Mouse (Mus musculus) midbrain, embryonic 15.5 days (tissue): Measurements from ENCODE around the gene Atg13. TPM values are rescaled to one million over a fixed set of nuclear protein-coding genes. Genes with fewer than 3 reads are reported as not detected.

Experiments
- ATAC-seq: fragments of 200-750 bp; cut with Nextera tagmentation; replicated peaks from 2 replicates; pipeline ENCODE4 v1.8.0; 2017; ENCODE audit warnings: moderate TSS enrichment
- H3K27ac ChIP-seq: fragments of 300-500 bp; sonication (generic); 2 replicates; pipeline ENCODE4 v1.5.1; 2015; ENCODE audit warnings: mild to moderate bottlenecking, inconsistent platforms
- H3K27me3 ChIP-seq: fragments of 300-500 bp; sonication (generic); replicated peaks from 2 replicates; pipeline ENCODE4 v1.6.1; 2015; ENCODE audit warnings: inconsistent platforms
- H3K36me3 ChIP-seq: fragments of 300-500 bp; sonication (generic); replicated peaks from 2 replicates; pipeline ENCODE4 v1.6.1; 2015; ENCODE audit warnings: inconsistent platforms
- H3K4me1 ChIP-seq: fragments of 300-500 bp; sonication (generic); 2 replicates; pipeline ENCODE4 v1.6.1; 2015; ENCODE audit warnings: inconsistent platforms
- H3K4me2 ChIP-seq: fragments of 300-500 bp; sonication (generic); 2 replicates; pipeline ENCODE4 v1.6.1; 2015; ENCODE audit warnings: inconsistent platforms, mild to moderate bottlenecking, moderate library complexity
- H3K4me3 ChIP-seq: fragments of 300-500 bp; sonication (generic); 2 replicates; pipeline ENCODE4 v1.5.1; 2015; ENCODE audit warnings: mild to moderate bottlenecking, inconsistent platforms
- H3K9ac ChIP-seq: fragments of 300-500 bp; sonication (generic); 2 replicates; pipeline ENCODE4 v1.6.1; 2015; ENCODE audit warnings: mild to moderate bottlenecking, inconsistent platforms
- H3K9me3 ChIP-seq: fragments of 300-500 bp; sonication (generic); 2 replicates; pipeline ENCODE4 v1.6.1; 2016; ENCODE audit warnings: inconsistent platforms
- WGBS: fragments of 180-500 bp; shearing (Covaris S2); methylation state at CpG from one replicate; pipeline ENCODE4 v1.1.7; 2015; ENCODE audit warnings: mixed read lengths; 5-methylcytosine and 5-hydroxymethylcytosine counted together
- polyA plus RNA-seq: library from polyadenylated mRNA; unstranded; fragments of >200 nt; fragmentation: Nextera tagmentation; extraction: Ambion mirVana; gene quantifications from 2 replicates; pipeline ENCODE4 v1.2.1, GENCODE M21; 2015

The Atg13 gene
- polyA plus RNA-seq, 1 experiment from 2014 or later: 41.1 TPM

GRCm38 (mm10) chr2:91638931-91639330, 71.4 kb downstream of the Atg13 start:
- Histone ChIP-seq H3K4me3 (no peak overlapping the region), H3K9me3 (no peaks in the 10 kb centered on the region), H3K9ac (no peak overlapping the region), H3K27ac (no peak overlapping the region), H3K4me1 (no peaks in the 10 kb centered on the region), H3K4me2 (no peak overlapping the region), H3K36me3 (peaks cover 10% of the 10 kb centered on the region), H3K27me3 (no peaks in the 10 kb centered on the region)
- 86% methylated on average over 6 of the region's 6 CpGs for WGBS
- ATAC-seq: no peak

GRCm38 (mm10) chr2:91636727-91637338, 73.5 kb downstream of the Atg13 start:
- Histone ChIP-seq H3K4me1 (no peaks in the 10 kb centered on the region), H3K4me3 (no peak overlapping the region), H3K36me3 (no peaks in the 10 kb centered on the region), H3K9ac (no peak overlapping the region), H3K27ac (no peak overlapping the region), H3K4me2 (no peak overlapping the region), H3K27me3 (no peaks in the 10 kb centered on the region), H3K9me3 (no peaks in the 10 kb centered on the region)
- no peak for ATAC-seq
- WGBS: 80% methylated on average over 5 of the region's 5 CpGs

GRCm38 (mm10) chr2:91636229-91636628, 74.1 kb downstream of the Atg13 start, which contains the start of gene F2:
F2 (minus strand) TSS chr2:91636414.
- no peaks in the 10 kb centered on the region for H3K4me1 ChIP-seq
- H3K4me3 ChIP-seq: no peak within 1 kb of the TSS
- no peak within 1 kb of the TSS for H3K9ac ChIP-seq
- no peaks in the 10 kb centered on the region for H3K27me3 ChIP-seq
- H3K36me3 ChIP-seq: no peaks in the 10 kb centered on the region
- no peak within 1 kb of the TSS for H3K4me2 ChIP-seq
- H3K9me3 ChIP-seq: no peaks in the 10 kb centered on the region
- 92% methylated on average over 8 of the region's 8 CpGs for WGBS
- H3K27ac ChIP-seq: no peak within 1 kb of the TSS
- no peak for ATAC-seq

GRCm38 (mm10) chr2:91635486-91635885, 74.9 kb downstream of the Atg13 start:
- H3K4me2 ChIP-seq: no peak overlapping the region
- WGBS: 87% methylated on average over 11 of the region's 11 CpGs

GRCm38 (mm10) chr2:91634841-91635240, 75.5 kb downstream of the Atg13 start:
- no peaks in the 10 kb centered on the region for H3K36me3 ChIP-seq
- no peak overlapping the region for H3K27ac ChIP-seq
- no peaks in the 10 kb centered on the region for H3K9me3 ChIP-seq
- 88% methylated on average over 9 of the region's 9 CpGs for WGBS
- no peak overlapping the region for H3K9ac ChIP-seq
- no peaks in the 10 kb centered on the region for H3K4me1 ChIP-seq
- H3K27me3 ChIP-seq: no peaks in the 10 kb centered on the region
- H3K4me2 ChIP-seq: no peak overlapping the region
- no peak for ATAC-seq
- H3K4me3 ChIP-seq: no peak overlapping the region

More at GRCm38 (mm10) chr2:91635486-91635885, 74.9 kb downstream of the Atg13 start:
- Histone ChIP-seq H3K9me3 (no peaks in the 10 kb centered on the region), H3K36me3 (no peaks in the 10 kb centered on the region), H3K27ac (no peak overlapping the region), H3K27me3 (no peaks in the 10 kb centered on the region), H3K4me3 (no peak overlapping the region), H3K9ac (no peak overlapping the region), H3K4me1 (no peaks in the 10 kb centered on the region)
- no peak for ATAC-seq

GRCm38 (mm10) chr2:91633334-91633977, 76.9 kb downstream of the Atg13 start:
- Histone ChIP-seq H3K27ac (no peak overlapping the region), H3K4me2 (no peak overlapping the region), H3K36me3 (no peaks in the 10 kb centered on the region), H3K27me3 (no peaks in the 10 kb centered on the region), H3K4me1 (no peaks in the 10 kb centered on the region), H3K4me3 (no peak overlapping the region), H3K9ac (no peak overlapping the region), H3K9me3 (no peaks in the 10 kb centered on the region)
- 80% methylated on average over 12 of the region's 12 CpGs for WGBS
- ATAC-seq: no peak

- H3K4me1 ChIP-seq: no peaks in the 10 kb centered on the region
- no peaks in the 10 kb centered on the region for H3K9me3 ChIP-seq
- no peaks in the 10 kb centered on the region for H3K36me3 ChIP-seq
- H3K9ac ChIP-seq: no peak overlapping the region
- no peak overlapping the region for H3K4me2 ChIP-seq
- WGBS: 86% methylated on average over 5 of the region's 5 CpGs
- H3K27ac ChIP-seq: no peak overlapping the region
- ATAC-seq: no peak
- no peaks in the 10 kb centered on the region for H3K27me3 ChIP-seq
- H3K4me3 ChIP-seq: no peak overlapping the region
Measured at GRCm38 (mm10) chr2:91632316-91632715, 78.1 kb downstream of the Atg13 start.

GRCm38 (mm10) chr2:91631826-91632225, 78.5 kb downstream of the Atg13 start:
- Histone ChIP-seq H3K27me3 (no peaks in the 10 kb centered on the region), H3K4me3 (no peak overlapping the region), H3K9ac (no peak overlapping the region), H3K4me2 (no peak overlapping the region), H3K4me1 (no peaks in the 10 kb centered on the region), H3K36me3 (no peaks in the 10 kb centered on the region), H3K27ac (no peak overlapping the region), H3K9me3 (no peaks in the 10 kb centered on the region)
- WGBS: 90% methylated on average over 5 of the region's 5 CpGs
- ATAC-seq: no peak

GRCm38 (mm10) chr2:91630384-91630783, 80.0 kb downstream of the Atg13 start:
- Histone ChIP-seq H3K4me1 (no peaks in the 10 kb centered on the region), H3K4me3 (no peak overlapping the region), H3K4me2 (no peak overlapping the region), H3K27me3 (no peaks in the 10 kb centered on the region), H3K27ac (no peak overlapping the region), H3K36me3 (no peaks in the 10 kb centered on the region), H3K9me3 (no peaks in the 10 kb centered on the region), H3K9ac (no peak overlapping the region)
- no peak for ATAC-seq
- WGBS: 92% methylated on average over 12 of the region's 12 CpGs

GRCm38 (mm10) chr2:91629682-91630081, 80.7 kb downstream of the Atg13 start:
- H3K9me3 ChIP-seq: no peaks in the 10 kb centered on the region
- no peaks in the 10 kb centered on the region for H3K36me3 ChIP-seq
- H3K27me3 ChIP-seq: no peaks in the 10 kb centered on the region
- no peak overlapping the region for H3K4me3 ChIP-seq
- H3K4me1 ChIP-seq: no peaks in the 10 kb centered on the region
- H3K4me2 ChIP-seq: no peak overlapping the region
- H3K27ac ChIP-seq: no peak overlapping the region
- WGBS: 88% methylated on average over 18 of the region's 18 CpGs
- no peak overlapping the region for H3K9ac ChIP-seq
- ATAC-seq: no peak

- Histone ChIP-seq H3K4me1 (no peaks in the 10 kb centered on the region), H3K27ac (no peak overlapping the region), H3K27me3 (no peaks in the 10 kb centered on the region), H3K9ac (no peak overlapping the region), H3K4me2 (no peak overlapping the region), H3K9me3 (no peaks in the 10 kb centered on the region), H3K36me3 (no peaks in the 10 kb centered on the region), H3K4me3 (no peak overlapping the region)
- 94% methylated on average over 8 of the region's 8 CpGs for WGBS
- ATAC-seq: no peak
Measured at GRCm38 (mm10) chr2:91628171-91628570, 82.2 kb downstream of the Atg13 start.

GRCm38 (mm10) chr2:91627486-91627885, 82.9 kb downstream of the Atg13 start:
- no peaks in the 10 kb centered on the region for H3K4me1 ChIP-seq
- no peak overlapping the region for H3K27ac ChIP-seq
- no peaks in the 10 kb centered on the region for H3K27me3 ChIP-seq
- no peak for ATAC-seq
- H3K9me3 ChIP-seq: no peaks in the 10 kb centered on the region
- no peak overlapping the region for H3K4me2 ChIP-seq
- H3K9ac ChIP-seq: no peak overlapping the region
- no peak overlapping the region for H3K4me3 ChIP-seq
- 0 out of 2 replicates have a peak, but pooled peaks cover 3% of the 10 kb centered on the region for H3K36me3 ChIP-seq
- 79% methylated on average over 5 of the region's 5 CpGs for WGBS
